Mouse (Mus musculus) adrenal gland, postnatal 10 days (tissue): ENCODE measurements around the gene Popdc3. TPM values are rescaled to one million over a fixed set of nuclear protein-coding genes. Genes with fewer than 3 reads are reported as not detected.
"Not testable (repeated sequence)": the region's sequence is repeated elsewhere in the genome, so short reads cannot be mapped to it uniquely, and the experiment has no call there.

ENCODE experiments used
- DNase-seq: peaks from one replicate; pipeline ENCODE4 v3.0.0; 2021; ENCODE audit warnings: mixed read lengths
- total RNA-seq, 2 experiments: library from RNA; stranded (reverse); gene quantifications; 2 replicates each; pipeline ENCODE4 v1.2.3; 2021

The Popdc3 gene
- total RNA-seq, 2 experiments from 2014 or later: 1.5 to 4.6 TPM

- no peak for DNase-seq
Measured at GRCm38 (mm10) chr10:45194531-45194930, 16.6 kb downstream of the Popdc3 start.

GRCm38 (mm10) chr10:45204582-45204981 is 26.7 kb downstream of the Popdc3 start:
- no peak for DNase-seq

DNA sequence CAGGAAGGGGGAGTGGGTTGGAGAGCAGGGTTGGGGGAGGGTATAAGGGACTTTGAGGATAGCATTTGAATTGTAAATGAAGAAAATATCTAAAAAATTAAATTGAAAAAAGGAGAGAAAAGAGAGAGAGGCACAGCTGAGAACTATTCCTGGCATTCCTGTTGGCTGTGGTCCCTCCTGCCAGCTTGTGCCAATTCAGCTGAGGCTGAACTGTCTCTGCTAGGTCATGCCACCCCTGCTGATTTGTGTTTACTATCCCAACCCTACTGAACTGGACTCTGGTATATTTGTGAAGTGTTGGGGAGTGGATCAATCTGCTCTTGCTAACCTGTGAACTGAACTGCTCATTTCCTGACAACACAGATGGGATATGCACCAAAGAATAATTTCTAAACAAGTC is 32.3 kb downstream of the Popdc3 start:
- DNase-seq: peak; percentile 7

DNA sequence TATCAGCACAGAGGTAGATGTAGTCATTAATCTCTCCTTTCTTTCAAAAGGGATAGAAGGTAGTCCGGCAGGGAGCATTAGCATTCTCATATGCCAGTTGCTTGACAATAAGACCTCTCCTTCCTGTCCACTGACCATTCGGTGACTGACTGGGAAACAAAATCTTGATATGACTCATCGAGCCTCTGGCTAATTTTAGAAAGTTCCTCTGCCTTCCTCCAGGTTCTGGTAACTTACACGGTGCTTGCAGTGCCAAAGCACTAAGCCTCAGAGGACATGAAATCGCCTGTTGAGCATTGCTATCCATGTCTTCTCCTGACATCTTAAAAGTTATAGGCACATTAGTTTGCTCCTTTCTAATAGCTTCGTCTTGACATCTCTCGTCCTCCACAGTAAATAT is 38.8 kb downstream of the Popdc3 start:
- DNase-seq: no peak

DNA sequence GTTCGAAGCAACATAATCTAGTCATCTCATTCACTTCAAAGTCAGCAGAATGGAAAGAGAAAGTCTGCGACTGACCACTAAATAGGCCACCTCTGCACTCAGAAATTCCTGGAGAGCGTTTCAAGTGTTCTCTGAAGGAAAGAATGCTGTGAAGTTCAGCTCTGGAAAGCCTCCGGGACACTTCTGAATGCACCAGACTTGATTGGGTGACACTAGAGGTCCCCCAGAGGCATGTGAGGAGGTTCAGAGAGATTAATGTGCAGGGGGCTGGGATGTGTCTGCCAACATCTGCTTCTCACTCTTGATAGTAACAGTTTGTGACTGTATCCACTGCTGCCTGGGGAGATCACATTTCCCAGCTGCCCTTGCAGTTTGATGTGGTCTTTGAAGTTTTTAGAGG is 52.1 kb downstream of the Popdc3 start:
- DNase-seq: no peak

- peak; percentile 2 for DNase-seq
Measured at GRCm38 (mm10) chr10:45233351-45233750, 55.5 kb downstream of the Popdc3 start.

DNA sequence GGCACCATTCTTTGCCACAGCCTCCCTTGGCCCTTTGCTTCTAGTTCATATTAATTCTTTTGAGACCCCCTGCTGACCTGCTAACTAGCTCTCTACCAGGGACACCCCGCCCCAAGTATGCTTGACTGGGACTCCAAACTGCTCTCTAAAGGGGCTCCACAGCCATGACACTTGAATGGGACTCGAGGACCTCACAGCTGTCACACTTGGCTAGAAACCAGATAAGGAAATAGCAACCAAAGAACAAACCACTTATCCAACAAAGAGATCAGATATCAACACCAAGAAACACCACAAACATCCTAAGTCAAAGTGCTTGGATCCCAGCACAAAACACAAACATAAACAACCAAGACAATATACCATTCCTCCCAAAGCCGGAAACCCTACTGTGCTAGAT is 58.4 kb downstream of the Popdc3 start:
- no peak for DNase-seq

- DNase-seq: no peak
Measured at GRCm38 (mm10) chr10:45237492-45237891, 59.6 kb downstream of the Popdc3 start.

- no peak for DNase-seq
Measured at GRCm38 (mm10) chr10:45260477-45260876, 82.6 kb downstream of the Popdc3 start.

DNA sequence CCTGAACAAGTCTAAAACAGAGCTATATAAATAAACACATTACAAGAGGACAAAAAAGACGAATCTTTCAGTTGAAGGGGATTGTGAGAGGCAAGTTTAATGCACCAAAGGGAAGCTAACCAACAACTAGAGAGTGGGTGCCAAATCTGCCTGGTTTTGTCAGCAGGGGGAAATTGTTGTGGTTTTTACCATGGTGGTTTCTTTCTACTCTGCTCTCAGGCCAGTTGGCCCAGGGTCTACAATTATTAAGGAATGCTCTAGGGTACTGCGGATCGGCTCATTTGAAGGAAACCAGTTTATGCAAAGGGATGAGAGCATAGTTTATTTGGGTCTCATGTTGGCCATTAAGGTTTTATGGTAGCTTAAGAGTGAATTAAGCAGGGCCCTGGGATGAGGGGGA is 84.2 kb downstream of the Popdc3 start:
- DNase-seq: no peak

DNA sequence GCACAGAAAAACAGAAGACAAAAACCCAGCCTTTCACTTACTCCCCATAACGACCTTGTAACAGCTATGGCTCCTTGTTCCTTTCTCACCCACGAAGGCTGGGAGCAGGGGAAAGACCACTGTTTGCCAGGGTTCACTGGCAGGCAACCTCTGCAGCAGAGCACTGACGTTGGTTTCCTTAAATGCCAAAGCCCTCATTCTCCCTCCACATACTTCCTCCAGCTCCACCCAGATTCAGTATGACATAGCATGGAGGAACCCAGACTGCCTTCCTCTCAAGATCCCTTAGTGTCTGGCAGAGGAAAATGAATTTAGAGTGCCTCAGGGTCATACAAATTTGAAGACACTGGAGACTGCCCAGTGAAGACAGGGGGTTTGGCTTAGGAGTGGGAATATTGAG is 98.6 kb downstream of the Popdc3 start:
- no peak for DNase-seq

- DNase-seq: no peak
Measured at GRCm38 (mm10) chr10:45276995-45277394, 99.1 kb downstream of the Popdc3 start.

DNA sequence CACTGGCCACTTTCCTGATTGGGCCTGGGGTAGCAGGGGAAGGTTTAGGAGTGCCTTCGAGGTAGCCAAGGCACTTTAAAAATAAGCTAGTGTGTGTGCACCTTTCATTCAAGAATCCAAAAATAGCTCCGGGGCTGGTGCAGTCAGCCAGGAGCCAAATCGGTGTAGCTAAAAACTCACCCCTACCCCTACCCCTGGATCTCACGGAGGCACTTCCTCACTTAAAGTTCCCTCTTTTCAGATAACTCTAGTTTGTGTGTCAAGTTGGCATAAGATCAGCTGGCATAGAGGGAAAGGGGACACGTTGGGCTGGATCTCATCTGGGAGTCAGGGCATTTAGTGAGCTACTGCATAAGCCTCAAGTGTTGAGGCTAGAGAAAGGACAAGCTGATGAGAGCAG is 107.8 kb downstream of the Popdc3 start:
- DNase-seq: no peak

GRCm38 (mm10) chr10:45288351-45288750 is 110.5 kb downstream of the Popdc3 start:
- no peak for DNase-seq

DNA sequence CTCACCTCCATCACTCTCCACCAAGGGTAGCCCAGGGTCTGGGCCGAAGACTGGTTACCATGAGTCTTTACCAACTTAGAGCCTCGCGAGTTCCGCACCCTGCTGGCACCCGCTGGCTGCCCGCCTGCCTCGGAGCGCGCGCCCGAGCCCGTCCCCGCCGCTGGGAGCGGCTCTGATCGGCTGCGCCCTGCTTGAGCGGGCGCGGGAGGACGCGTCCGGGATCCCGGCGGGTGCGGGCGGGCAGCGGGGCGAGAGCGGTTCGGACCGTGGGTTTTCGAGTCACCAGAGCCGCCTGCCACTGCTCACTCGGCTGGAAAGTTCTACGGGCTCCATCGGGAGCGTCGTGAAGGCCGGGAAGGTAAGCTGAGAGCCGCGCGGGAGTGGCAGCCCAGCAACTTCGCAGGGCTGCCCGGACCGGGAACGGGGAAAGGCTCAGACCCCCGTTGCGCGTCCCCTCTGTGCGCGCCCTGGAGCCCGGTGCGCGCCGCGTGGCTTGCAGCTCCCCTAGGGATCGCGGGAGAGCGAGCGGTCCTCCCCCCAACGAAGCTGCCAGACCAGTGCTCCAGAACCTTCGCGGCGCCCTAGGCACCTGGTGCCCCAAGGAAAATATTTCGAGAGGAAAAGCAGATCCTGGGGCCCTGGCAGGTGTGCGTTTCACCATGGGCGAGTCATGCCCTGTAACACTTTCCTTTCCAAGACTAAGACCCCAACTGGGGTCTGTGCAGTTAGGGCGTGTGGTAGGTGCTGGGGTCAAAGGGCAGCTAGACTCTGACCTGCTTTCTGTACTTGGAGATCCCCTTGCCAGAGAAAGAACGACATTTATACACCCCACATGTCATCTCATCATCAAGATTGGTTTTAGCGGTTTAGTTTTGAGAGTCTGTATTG is 111.6 kb downstream of the Popdc3 start:
- peak; percentile 47 for DNase-seq

DNA sequence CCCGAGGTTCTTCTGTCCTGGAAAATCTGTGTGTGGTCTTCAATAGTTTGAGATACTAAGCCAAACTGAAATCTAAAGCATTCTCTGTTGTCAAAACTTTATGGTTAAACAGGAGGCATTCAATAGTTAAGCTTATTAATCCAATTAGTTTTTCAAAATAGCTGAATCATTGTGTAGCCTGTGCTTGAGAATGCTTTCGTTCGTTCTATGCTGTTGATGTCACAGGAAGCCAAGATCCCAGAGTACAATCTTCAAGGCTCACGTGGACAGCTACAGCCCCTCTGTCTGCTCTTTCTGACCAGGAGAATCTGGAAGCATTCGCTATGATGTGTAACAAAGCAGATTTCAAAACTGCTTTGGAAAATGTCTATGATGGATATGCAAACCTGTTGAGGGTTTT is 112.7 kb downstream of the Popdc3 start:
- DNase-seq: no peak

- DNase-seq: not testable (repeated sequence)
Measured at GRCm38 (mm10) chr10:45292159-45292558, 114.3 kb downstream of the Popdc3 start.

DNA sequence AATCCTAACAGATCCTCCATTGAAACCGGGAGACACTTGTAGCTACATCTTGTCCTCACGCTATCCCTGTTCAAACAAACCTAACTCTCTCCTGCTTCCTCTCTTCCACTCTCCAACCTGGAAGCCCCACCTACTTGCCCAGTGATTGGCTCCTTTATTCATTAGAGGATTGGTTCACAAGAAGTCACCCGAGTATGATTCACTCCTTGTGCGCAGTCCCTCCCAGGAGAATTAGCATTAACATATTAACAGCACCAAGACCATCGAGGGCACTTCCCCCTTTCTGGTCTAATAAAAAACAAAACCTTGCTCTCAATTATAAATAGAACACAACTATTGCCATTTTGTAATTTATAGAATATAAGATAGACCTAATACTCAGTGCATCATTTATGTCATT is 117.2 kb downstream of the Popdc3 start:
- no peak for DNase-seq

GRCm38 (mm10) chr10:45298503-45298902 is 120.6 kb downstream of the Popdc3 start:
- DNase-seq: no peak

DNA sequence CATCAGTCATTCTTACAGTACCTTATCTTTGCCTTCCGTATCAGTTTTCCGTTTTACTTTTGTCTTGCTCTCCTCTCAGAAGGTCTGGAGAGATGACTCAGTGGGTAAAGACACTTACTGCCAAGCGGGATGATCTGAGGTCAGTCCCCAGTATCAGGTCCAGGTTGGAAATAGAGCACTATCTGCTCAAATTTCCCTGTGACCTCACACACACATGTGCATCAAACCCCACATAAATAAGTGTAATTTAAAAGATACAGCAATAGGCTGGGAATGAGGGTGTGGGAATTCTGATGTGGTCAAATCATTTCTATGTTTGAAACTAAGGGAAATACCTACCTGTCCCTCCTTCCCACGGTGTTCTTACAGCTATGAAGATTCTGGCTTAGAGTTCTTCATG is 121.6 kb downstream of the Popdc3 start:
- DNase-seq: no peak

GRCm38 (mm10) chr10:45303315-45304036 is 125.6 kb downstream of the Popdc3 start:
- DNase-seq: no peak

DNA sequence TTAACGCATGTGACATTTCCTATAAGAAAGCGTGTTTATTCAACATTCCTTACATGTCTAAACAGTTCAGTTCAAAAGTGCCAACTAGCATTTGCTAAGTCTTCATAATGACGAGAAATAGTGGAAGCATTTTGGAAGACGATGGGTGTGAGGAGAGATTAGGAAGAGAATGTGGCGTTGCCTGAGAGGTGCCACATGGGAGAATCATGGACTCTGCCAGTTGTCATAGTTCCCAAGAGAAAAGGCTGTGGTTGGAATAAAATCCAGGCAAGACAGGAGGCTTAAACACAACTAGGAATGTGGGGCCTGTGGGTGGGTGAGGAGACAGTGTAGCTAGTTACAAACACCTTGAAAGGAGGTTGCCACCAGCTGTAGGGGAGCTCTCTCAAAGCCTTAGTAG is 127.3 kb downstream of the Popdc3 start:
- no peak for DNase-seq

GRCm38 (mm10) chr10:45311129-45311528 is 133.2 kb downstream of the Popdc3 start:
- DNase-seq: no peak

DNA sequence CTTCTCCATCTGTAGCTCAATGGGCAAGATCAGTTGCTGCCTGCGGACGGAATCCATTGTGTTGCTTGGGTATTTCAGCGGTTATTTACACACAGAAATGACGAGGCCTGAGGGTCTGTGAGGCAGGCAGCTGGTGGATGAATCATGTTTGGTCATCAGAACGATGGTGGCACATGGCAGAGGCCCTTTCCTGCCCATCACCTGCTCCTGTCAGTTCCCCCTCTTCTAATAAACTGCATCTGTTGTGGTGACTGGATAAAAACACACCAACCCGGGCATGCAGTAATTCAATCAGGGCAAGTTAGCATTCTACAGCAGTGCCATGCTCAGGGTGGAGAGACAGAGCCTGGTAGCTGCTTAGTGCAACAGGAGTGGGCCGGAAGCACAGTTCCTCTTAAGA is 133.7 kb downstream of the Popdc3 start:
- DNase-seq: no peak
